ENCODE assay signal across 15 mouse cellular contexts in genomic region chr3:101051601-101052000, GRCm38 (mm10). TPM values are rescaled to one million over a fixed set of nuclear protein-coding genes. Genes with fewer than 3 reads are reported as not detected.
"Had no signal": no experiment of that assay in that cellular context is flagged by ENCODE, and none has a peak within 500 bp of the region (broad histone marks: within the 10 kb centered on the region; RNA-seq: fewer than 3 reads in every experiment).

No protein-coding gene starts in this region.

- H3K9ac ChIP-seq: kidney, embryonic 15.5 days; liver, embryonic 15.5 days; midbrain, embryonic 12.5 days; stomach, embryonic 15.5 days had no signal

- DNase-seq: kidney, adult 2 months; kidney, postnatal 14 days; lung, adult 2 months; lung, postnatal 10 days; right cerebral cortex, postnatal 14 days; thymus, postnatal 4 days had no signal

- H3K4me1 ChIP-seq: limb, embryonic 10.5 days; liver, embryonic 15.5 days; megakaryocyte, embryonic 14.5 days; stomach, embryonic 15.5 days had no signal

- H3K27me3 ChIP-seq: kidney, embryonic 15.5 days; liver, embryonic 15.5 days; midbrain, embryonic 12.5 days; stomach, embryonic 15.5 days had no signal

- H3K9me3 ChIP-seq: kidney, embryonic 15.5 days; limb, embryonic 10.5 days; liver, embryonic 15.5 days; megakaryocyte, embryonic 14.5 days; midbrain, embryonic 12.5 days; stomach, embryonic 15.5 days had no signal

- H3K4me2 ChIP-seq: kidney, embryonic 15.5 days; liver, embryonic 11.5 days; liver, embryonic 15.5 days; midbrain, embryonic 12.5 days; stomach, embryonic 15.5 days had no signal

- H3K36me3 ChIP-seq: liver, embryonic 15.5 days; stomach, embryonic 15.5 days had no signal

- H3K4me3 ChIP-seq: kidney, embryonic 15.5 days; left cerebral cortex, adult 2 months; limb, embryonic 10.5 days; liver, embryonic 15.5 days; megakaryocyte, embryonic 14.5 days; midbrain, embryonic 12.5 days; stomach, embryonic 15.5 days had no signal

- H3K27ac ChIP-seq: kidney, embryonic 15.5 days; left cerebral cortex, adult 2 months; limb, embryonic 10.5 days; liver, embryonic 15.5 days; macrophage; midbrain, embryonic 12.5 days; stomach, embryonic 15.5 days had no signal

RNA-seq across cellular contexts. Expression of gene Cd101, which starts 22.2 kb away (rescaled TPM):
- polyA plus RNA-seq: liver, embryonic 11.5 days; midbrain, embryonic 12.5 days had no signal
